Mouse (Mus musculus) MEL (cell line): Measurements from ENCODE around the gene Arnt. TPM values are rescaled to one million over a fixed set of nuclear protein-coding genes. Genes with fewer than 3 reads are reported as not detected.
"Not testable (repeated sequence)": the region's sequence is repeated elsewhere in the genome, so short reads cannot be mapped to it uniquely, and the experiment has no call there.

ENCODE experiments used
- DNase-seq: peaks from one replicate; pipeline ENCODE4 v3.0.0; 2011; ENCODE audit warnings: low read depth, low spot score
- H3K27ac ChIP-seq: 2 replicates; pipeline ENCODE4 v1.5.1; 2012; ENCODE audit warnings: low read depth, mild to moderate bottlenecking, control low read depth, low read length, moderate library complexity; ENCODE audit not compliant: control insufficient read depth
- H3K27me3 ChIP-seq, 2 experiments: fragments of 150-350 bp in 1 of 2; sonication (generic) in 1 of 2; 2 replicates each; pipeline ENCODE4 v1.6.1; 2012; ENCODE audit warnings: low read length in 2 of 2, mild to moderate bottlenecking in 2 of 2, improper control_type of control experiment in 1 of 2, moderate library complexity in 1 of 2; ENCODE audit not compliant: insufficient read depth in 2 of 2, control insufficient read depth in 1 of 2
- H3K36me3 ChIP-seq, 2 experiments: 2 replicates each; pipeline ENCODE4 v1.6.1; 2012 to 2014; ENCODE audit warnings: low read length in 2 of 2, improper control_type of control experiment in 1 of 2, inconsistent platforms in 1 of 2, mild to moderate bottlenecking in 1 of 2; ENCODE audit not compliant: insufficient read depth in 2 of 2, control insufficient read depth in 1 of 2
- H3K4me1 ChIP-seq, 2 experiments: fragments of 150-350 bp in 1 of 2; sonication (generic) in 1 of 2; 2 replicates each; pipeline ENCODE4 v1.6.1; 2012; ENCODE audit warnings: low read length in 2 of 2, improper control_type of control experiment in 1 of 2, mild to moderate bottlenecking in 1 of 2; ENCODE audit not compliant: insufficient read depth in 2 of 2, control insufficient read depth in 1 of 2
- H3K4me3 ChIP-seq, 2 experiments: fragments of 150-350 bp in 1 of 2; sonication (generic) in 1 of 2; 2 replicates each; pipeline ENCODE4 v1.5.1; 2012; ENCODE audit warnings: low read depth in 2 of 2, low read length in 2 of 2, mild to moderate bottlenecking in 2 of 2, moderate library complexity in 2 of 2, control low read depth in 1 of 2, improper control_type of control experiment in 1 of 2; ENCODE audit not compliant: control insufficient read depth in 1 of 2, insufficient read depth in 1 of 2
- H3K79me2 ChIP-seq: 2 replicates; pipeline ENCODE4 v1.6.1; 2012; ENCODE audit warnings: mild to moderate bottlenecking, low read length, moderate library complexity; ENCODE audit not compliant: control insufficient read depth, poor library complexity, insufficient read depth
- H3K9ac ChIP-seq: 2 replicates; pipeline ENCODE4 v1.6.1; 2012; ENCODE audit warnings: low read depth, mild to moderate bottlenecking, control low read depth, low read length, moderate library complexity; ENCODE audit not compliant: control insufficient read depth, poor library complexity, severe bottlenecking
- H3K9me3 ChIP-seq: fragments of 150-350 bp; sonication (generic); replicated peaks from 2 replicates; pipeline ENCODE4 v1.6.1; 2012; ENCODE audit warnings: mild to moderate bottlenecking, low read length, improper control_type of control experiment, moderate library complexity; ENCODE audit not compliant: insufficient read depth
- BHLHE40 ChIP-seq: IDR thresholded peaks from 2 replicates; pipeline ENCODE4 v1.6.1; 2012; ENCODE audit warnings: low read depth, mild to moderate bottlenecking, inconsistent platforms, low read length, improper control_type of control experiment, borderline replicate concordance
- CHD2 ChIP-seq: IDR thresholded peaks from 2 replicates; pipeline ENCODE4 v1.6.1; 2011; ENCODE audit warnings: low read length, improper control_type of control experiment
- CTCF ChIP-seq, 3 experiments: IDR thresholded peaks in 2 of 3; conservative IDR thresholded peaks in 1 of 3; 2 replicates each; pipeline ENCODE4 v1.5.1; 2011 to 2012; ENCODE audit warnings: low read length in 3 of 3, low read depth in 2 of 3, mild to moderate bottlenecking in 2 of 3, improper control_type of control experiment in 1 of 3, inconsistent platforms in 1 of 3, mixed read lengths in 1 of 3, moderate library complexity in 1 of 3; ENCODE audit not compliant: control insufficient read depth in 1 of 3, insufficient read depth in 1 of 3, poor library complexity in 1 of 3, severe bottlenecking in 1 of 3
- E2F4 ChIP-seq: IDR thresholded peaks from 2 replicates; pipeline ENCODE4 v1.6.1; 2011; ENCODE audit warnings: low read depth, low read length, improper control_type of control experiment, borderline replicate concordance
- ELF1 ChIP-seq: IDR thresholded peaks from 2 replicates; pipeline ENCODE4 v1.6.1; 2014; ENCODE audit warnings: low read depth, mild to moderate bottlenecking, inconsistent platforms, low read length, improper control_type of control experiment, moderate library complexity
- GATA1 ChIP-seq: IDR thresholded peaks from 2 replicates; pipeline ENCODE4 v1.6.1; 2011; ENCODE audit warnings: low read depth, low read length, improper control_type of control experiment
- KAT2A ChIP-seq: conservative IDR thresholded peaks from 2 replicates; pipeline ENCODE4 v1.6.1; 2012; ENCODE audit warnings: low read depth, low read length, improper control_type of control experiment, inconsistent platforms
- MEF2A ChIP-seq: IDR thresholded peaks from 2 replicates; pipeline ENCODE4 v1.6.1; 2014; ENCODE audit warnings: low read depth, mild to moderate bottlenecking, inconsistent platforms, low read length, improper control_type of control experiment; ENCODE audit not compliant: poor library complexity, insufficient replicate concordance, severe bottlenecking; ENCODE audit errors: extremely low read depth
- MXI1 ChIP-seq: IDR thresholded peaks from 2 replicates; pipeline ENCODE4 v1.6.1; 2011; ENCODE audit warnings: mild to moderate bottlenecking, low read depth, low read length, improper control_type of control experiment
- POLR2A ChIP-seq, 2 experiments: IDR thresholded peaks; 2 replicates each; pipeline ENCODE4 v1.6.1; 2011 to 2012; ENCODE audit warnings: low read length in 2 of 2, mild to moderate bottlenecking in 2 of 2, control low read depth in 1 of 2, improper control_type of control experiment in 1 of 2, low read depth in 1 of 2, moderate library complexity in 1 of 2; ENCODE audit not compliant: control insufficient read depth in 1 of 2, insufficient read depth in 1 of 2, poor library complexity in 1 of 2
- POLR2AphosphoS2 ChIP-seq: IDR thresholded peaks from 2 replicates; pipeline ENCODE4 v1.6.1; 2011; ENCODE audit warnings: low read length, improper control_type of control experiment
- POLR2AphosphoS5 ChIP-seq: IDR thresholded peaks from 2 replicates; pipeline ENCODE4 v1.6.1; 2012; ENCODE audit warnings: low read depth, borderline replicate concordance, mild to moderate bottlenecking, inconsistent platforms, low read length, moderate library complexity, mixed read lengths
- RAD21 ChIP-seq: IDR thresholded peaks from 2 replicates; pipeline ENCODE4 v1.6.1; 2011; ENCODE audit warnings: mild to moderate bottlenecking, low read depth, low read length, improper control_type of control experiment
- RCOR1 ChIP-seq: IDR thresholded peaks from 2 replicates; pipeline ENCODE4 v1.6.1; 2012; ENCODE audit warnings: low read depth, mild to moderate bottlenecking, inconsistent platforms, low read length, improper control_type of control experiment
- SIN3A ChIP-seq: IDR thresholded peaks from 2 replicates; pipeline ENCODE4 v1.6.1; 2012; ENCODE audit warnings: low read length, improper control_type of control experiment, inconsistent platforms
- TAL1 ChIP-seq: IDR thresholded peaks from 2 replicates; pipeline ENCODE4 v1.6.1; 2012; ENCODE audit warnings: mild to moderate bottlenecking, inconsistent platforms, low read length, moderate library complexity, mixed read lengths
- TCF12 ChIP-seq: IDR thresholded peaks from 2 replicates; pipeline ENCODE4 v1.6.1; 2014; ENCODE audit warnings: low read depth, mild to moderate bottlenecking, inconsistent platforms, low read length, improper control_type of control experiment, moderate library complexity
- USF2 ChIP-seq, 2 experiments: IDR thresholded peaks; 2 replicates each; pipeline ENCODE4 v1.6.1; 2011 to 2012; ENCODE audit warnings: improper control_type of control experiment in 2 of 2, low read length in 2 of 2, borderline replicate concordance in 1 of 2, inconsistent platforms in 1 of 2, low read depth in 1 of 2, mild to moderate bottlenecking in 1 of 2; ENCODE audit not compliant: insufficient read depth in 1 of 2
- ZC3H11A ChIP-seq: IDR thresholded peaks from 2 replicates; pipeline ENCODE4 v1.6.1; 2012; ENCODE audit warnings: low read depth, mild to moderate bottlenecking, inconsistent platforms, low read length, improper control_type of control experiment
- ZMIZ1 ChIP-seq: IDR thresholded peaks from 2 replicates; pipeline ENCODE4 v1.6.1; 2012; ENCODE audit warnings: low read depth, mild to moderate bottlenecking, inconsistent platforms, low read length, improper control_type of control experiment, moderate library complexity
- polyA plus RNA-seq, 2 experiments: library from polyadenylated mRNA; stranded (reverse) in 1 of 2; unstranded in 1 of 2; fragments of >175 nt in 1 of 2; fragments of >200 nt in 1 of 2; gene quantifications; 2 replicates each; pipeline versions ENCODE4 v1.2.1 to v1.2.4; 2012; ENCODE audit warnings: low replicate concordance in 2 of 2, low read depth in 1 of 2; ENCODE audit not compliant: insufficient read length in 2 of 2, insufficient read depth in 1 of 2, missing spikeins in 1 of 2
- total RNA-seq: library from RNA; depleted of rRNA; stranded (reverse); fragments of 300-350 nt; gene quantifications from 2 replicates; pipeline ENCODE4 v1.2.3, GENCODE M21; 2012

Gene Arnt
- total and polyA plus RNA-seq, 3 experiments: 16.4 to 90.7 (median 62.4) TPM

GRCm38 (mm10) chr3:95539837-95540236, 105.6 kb downstream of the Arnt start:
- H3K9ac ChIP-seq: no peak overlapping the region
- no peaks in the 10 kb centered on the region for H3K9me3 ChIP-seq
- H3K36me3 ChIP-seq: no peaks in the 10 kb centered on the region
- H3K27me3 ChIP-seq: peaks cover 23 to 24% of the 10 kb centered on the region in 2 experiments
- H3K4me1 ChIP-seq: no peaks in the 10 kb centered on the region
- no peak overlapping the region for H3K27ac ChIP-seq
- TF ChIP-seq POLR2AphosphoS5 (no peak), TCF12 (no peak), ZMIZ1 (no peak), CHD2 (no peak), POLR2A (IDR thresholded peaks at IDR 0.05; ENCODE audit: control insufficient read depth in 1 of 2, insufficient read depth in 1 of 2, low read depth in 1 of 2, low read length in 2 of 2, poor library complexity in 1 of 2) (no peak)
- DNase-seq: no peak
- no peak overlapping the region for H3K4me3 ChIP-seq
- no peaks in the 10 kb centered on the region for H3K79me2 ChIP-seq

- not testable (repeated sequence) for H3K4me3 ChIP-seq, H3K27ac ChIP-seq, H3K36me3 ChIP-seq, H3K9me3 ChIP-seq, H3K9ac ChIP-seq, DNase-seq, H3K4me1 ChIP-seq, H3K79me2 ChIP-seq
- peaks cover 26 to 27% of the 10 kb centered on the region in 2 experiments for H3K27me3 ChIP-seq
These were observed 107.0 kb downstream of the Arnt start for GRCm38 (mm10) chr3:95541186-95541585.

GRCm38 (mm10) chr3:95542171-95542570, 108.0 kb downstream of the Arnt start:
- peaks cover 24 to 26% of the 10 kb centered on the region in 2 experiments for H3K27me3 ChIP-seq
- no peaks in the 10 kb centered on the region for H3K79me2 ChIP-seq
- TF ChIP-seq TCF12: no peak
- TF ChIP-seq SIN3A: peak; percentile 64; the same call in 1 of the 2 replicates
- TF ChIP-seq MXI1: 0 out of 2 replicates have a peak, but pooled peaks have one; percentile 20
- no peak for TF ChIP-seq POLR2A (IDR thresholded peaks at IDR 0.05; ENCODE audit: control insufficient read depth in 1 of 2, insufficient read depth in 1 of 2, low read depth in 1 of 2, low read length in 2 of 2, poor library complexity in 1 of 2)
- TF ChIP-seq RCOR1: no peak
- TF ChIP-seq, all 39 proteins: peak for 2
- H3K36me3 ChIP-seq: no peaks in the 10 kb centered on the region
- no peak overlapping the region for H3K9ac ChIP-seq
- DNase-seq: no peak
- H3K27ac ChIP-seq: no peak overlapping the region
- no peaks in the 10 kb centered on the region for H3K4me1 ChIP-seq
- no peaks in the 10 kb centered on the region for H3K9me3 ChIP-seq
- no peak overlapping the region for H3K4me3 ChIP-seq

GRCm38 (mm10) chr3:95542981-95543380, 108.8 kb downstream of the Arnt start:
- H3K4me3 ChIP-seq: no peak overlapping the region
- H3K27ac ChIP-seq: no peak overlapping the region
- H3K4me1 ChIP-seq: no peaks in the 10 kb centered on the region
- peaks cover 22 to 24% of the 10 kb centered on the region in 2 experiments for H3K27me3 ChIP-seq
- H3K36me3 ChIP-seq: no peaks in the 10 kb centered on the region
- H3K79me2 ChIP-seq: no peaks in the 10 kb centered on the region
- H3K9ac ChIP-seq: no peak overlapping the region
- no peaks in the 10 kb centered on the region for H3K9me3 ChIP-seq
- no peak for DNase-seq
- TF ChIP-seq MEF2A (no peak), GATA1 (no peak), RCOR1 (no peak), USF2 (IDR thresholded peaks at IDR 0.05; ENCODE audit: borderline replicate concordance in 1 of 2, insufficient read depth in 1 of 2, low read depth in 1 of 2, low read length in 2 of 2) (no peak), ZC3H11A (no peak), TAL1 (no peak), E2F4 (no peak), CHD2 (no peak), CTCF (IDR thresholded peaks at IDR 0.05 in 2 of 3, conservative IDR thresholded peaks at IDR 0.05 in 1 of 3; ENCODE audit: control insufficient read depth in 1 of 3, insufficient read depth in 1 of 3, low read depth in 2 of 3, low read length in 3 of 3, poor library complexity in 1 of 3, severe bottlenecking in 1 of 3) (no peak), BHLHE40 (no peak), ELF1 (no peak), TCF12 (no peak), RAD21 (no peak), POLR2AphosphoS2 (no peak), KAT2A (no peak), SIN3A (no peak)
